Mouse (Mus musculus): ENCODE measurements around the gene P2ry6. TPM values are rescaled to one million over a fixed set of nuclear protein-coding genes. Genes with fewer than 3 reads are reported as not detected.

The P2ry6 gene
- polyA plus RNA-seq (2015; fragmentation: Illumina TruSeq; extraction: RNeasy Lipid Tissue Mini Kit (QIAGEN cat#74804); ENCODE audit: insufficient read depth, low replicate concordance) = 7.0 TPM

GRCm38 (mm10) chr7:100974135-100974903 is at the start of gene P2ry6:
P2ry6 (minus strand) TSS chr7:100974649.

GRCm38 (mm10) chr7:101012541-101012940 is 38.1 kb upstream of the P2ry6 start, which contains the start of gene P2ry2:
P2ry2 (minus strand) TSS chr7:101012866.

GRCm38 (mm10) chr7:100931926-100932480 is 42.4 kb downstream of the P2ry6 start, which contains the start of gene Arhgef17:
Arhgef17 (minus strand) TSS chr7:100932107.

Other genes with a start within 250 kb of the P2ry6 start
- gene Relt, start 111.2 kb downstream of the P2ry6 start, polyA plus RNA-seq (2015; fragmentation: Illumina TruSeq; extraction: RNeasy Lipid Tissue Mini Kit (QIAGEN cat#74804); ENCODE audit: insufficient read depth, low replicate concordance) = 17.0 TPM
- gene Arhgef17, start 42.5 kb downstream of the P2ry6 start, polyA plus RNA-seq (2015; fragmentation: Illumina TruSeq; extraction: RNeasy Lipid Tissue Mini Kit (QIAGEN cat#74804); ENCODE audit: insufficient read depth, low replicate concordance) = 3.4 TPM
- gene P2ry2, start 38.2 kb upstream of the P2ry6 start, polyA plus RNA-seq (2015; fragmentation: Illumina TruSeq; extraction: RNeasy Lipid Tissue Mini Kit (QIAGEN cat#74804); ENCODE audit: insufficient read depth, low replicate concordance) = 1.6 TPM
- gene Fchsd2, start 118.2 kb upstream of the P2ry6 start, polyA plus RNA-seq (2015; fragmentation: Illumina TruSeq; extraction: RNeasy Lipid Tissue Mini Kit (QIAGEN cat#74804); ENCODE audit: insufficient read depth, low replicate concordance) = 148 TPM

Data from spleen, adult 10 weeks (tissue).